Mouse (Mus musculus): ENCODE data around the gene Spata25. TPM values are rescaled to one million over a fixed set of nuclear protein-coding genes. Genes with fewer than 3 reads are reported as not detected.

Gene Spata25
- polyA plus RNA-seq, 1 experiment from 2014 or later: not detected

GRCm38 (mm10) chr2:164821060-164821459 is 7.3 kb downstream of the Spata25 start:
- Histone ChIP-seq H3K36me3 (replicated peaks; ENCODE audit: control insufficient read depth, insufficient read depth) (peaks cover 36% of the 10 kb centered on the region), H3K27me3 (ENCODE audit: control insufficient read depth, insufficient read depth, low read length) (no peaks in the 10 kb centered on the region), H3K4me1 (replicated peaks; ENCODE audit: control insufficient read depth, insufficient read depth, low read length) (peaks cover 13% of the 10 kb centered on the region; the same call in 1 of the 2 replicates), H3K4me3 (replicated peaks; ENCODE audit: low read length) (no peak overlapping the region), H3K9me3 (ENCODE audit: control insufficient read depth, low read length) (no peaks in the 10 kb centered on the region), H3K27ac (no peak overlapping the region), H3K9ac (no peak overlapping the region), H3K4me2 (replicated peaks) (no peak overlapping the region)
- no peak for DNase-seq (ENCODE audit: low spot score)
- 86% methylated on average over 6 of the region's 6 CpGs for WGBS
- ATAC-seq (ENCODE audit: low FRiP score): no peak

GRCm38 (mm10) chr2:164817703-164818102 is 10.6 kb downstream of the Spata25 start:
- 75% methylated on average over 5 of the region's 5 CpGs for WGBS
- Histone ChIP-seq H3K4me1 (replicated peaks; ENCODE audit: control insufficient read depth, insufficient read depth, low read length) (peaks cover 5% of the 10 kb centered on the region; the same call in 1 of the 2 replicates), H3K9me3 (ENCODE audit: control insufficient read depth, low read length) (no peaks in the 10 kb centered on the region), H3K27me3 (ENCODE audit: control insufficient read depth, insufficient read depth, low read length) (no peaks in the 10 kb centered on the region), H3K9ac (no peak overlapping the region), H3K27ac (no peak overlapping the region), H3K4me3 (replicated peaks; ENCODE audit: low read length) (no peak overlapping the region), H3K36me3 (replicated peaks; ENCODE audit: control insufficient read depth, insufficient read depth) (peaks cover 31% of the 10 kb centered on the region), H3K4me2 (replicated peaks) (no peak overlapping the region)
- DNase-seq (ENCODE audit: low spot score): no peak
- ATAC-seq (ENCODE audit: low FRiP score): no peak

- no peak overlapping the region for H3K27ac ChIP-seq
- 82% methylated on average over 6 of the region's 6 CpGs for WGBS
Measured at GRCm38 (mm10) chr2:164817206-164817605, 11.1 kb downstream of the Spata25 start.

GRCm38 (mm10) chr2:164815821-164816220 is 12.5 kb downstream of the Spata25 start:
- Histone ChIP-seq H3K4me2 (replicated peaks) (no peak overlapping the region), H3K9ac (no peak overlapping the region), H3K4me3 (replicated peaks; ENCODE audit: low read length) (no peak overlapping the region), H3K36me3 (replicated peaks; ENCODE audit: control insufficient read depth, insufficient read depth) (peaks cover 23% of the 10 kb centered on the region), H3K27me3 (ENCODE audit: control insufficient read depth, insufficient read depth, low read length) (no peaks in the 10 kb centered on the region), H3K4me1 (replicated peaks; ENCODE audit: control insufficient read depth, insufficient read depth, low read length) (no peaks in the 10 kb centered on the region), H3K9me3 (ENCODE audit: control insufficient read depth, low read length) (no peaks in the 10 kb centered on the region), H3K27ac (no peak overlapping the region)
- no peak for ATAC-seq (ENCODE audit: low FRiP score)
- no peak for DNase-seq (ENCODE audit: low spot score)
- 94% methylated on average over 8 of the region's 8 CpGs for WGBS

More at GRCm38 (mm10) chr2:164817206-164817605, 11.1 kb downstream of the Spata25 start:
- DNase-seq (ENCODE audit: low spot score) (no peak), ATAC-seq (ENCODE audit: low FRiP score) (no peak)
- Histone ChIP-seq H3K36me3 (replicated peaks; ENCODE audit: control insufficient read depth, insufficient read depth) (peaks cover 35% of the 10 kb centered on the region), H3K27me3 (ENCODE audit: control insufficient read depth, insufficient read depth, low read length) (no peaks in the 10 kb centered on the region), H3K9me3 (ENCODE audit: control insufficient read depth, low read length) (no peaks in the 10 kb centered on the region), H3K4me1 (replicated peaks; ENCODE audit: control insufficient read depth, insufficient read depth, low read length) (peaks cover 2% of the 10 kb centered on the region; the same call in 1 of the 2 replicates), H3K4me2 (replicated peaks) (no peak overlapping the region), H3K9ac (no peak overlapping the region), H3K4me3 (replicated peaks; ENCODE audit: low read length) (no peak overlapping the region)

GRCm38 (mm10) chr2:164815348-164815747 is 13.0 kb downstream of the Spata25 start:
- H3K27ac ChIP-seq: no peak overlapping the region
- no peak overlapping the region for H3K4me2 ChIP-seq (replicated peaks)
- H3K4me3 ChIP-seq (replicated peaks; ENCODE audit: low read length): no peak overlapping the region
- ATAC-seq (ENCODE audit: low FRiP score): no peak
- WGBS: 89% methylated on average over 5 of the region's 5 CpGs
- no peak overlapping the region for H3K9ac ChIP-seq
- no peaks in the 10 kb centered on the region for H3K9me3 ChIP-seq (ENCODE audit: control insufficient read depth, low read length)
- no peaks in the 10 kb centered on the region for H3K4me1 ChIP-seq (replicated peaks; ENCODE audit: control insufficient read depth, insufficient read depth, low read length)
- no peaks in the 10 kb centered on the region for H3K27me3 ChIP-seq (ENCODE audit: control insufficient read depth, insufficient read depth, low read length)
- DNase-seq (ENCODE audit: low spot score): no peak
- peaks cover 18% of the 10 kb centered on the region for H3K36me3 ChIP-seq (replicated peaks; ENCODE audit: control insufficient read depth, insufficient read depth)

GRCm38 (mm10) chr2:164813557-164813956 is 14.8 kb downstream of the Spata25 start:
- no peak overlapping the region for H3K27ac ChIP-seq
- no peak overlapping the region for H3K4me3 ChIP-seq (replicated peaks; ENCODE audit: low read length)
- H3K36me3 ChIP-seq (replicated peaks; ENCODE audit: control insufficient read depth, insufficient read depth): peaks cover 24% of the 10 kb centered on the region
- no peak overlapping the region for H3K4me2 ChIP-seq (replicated peaks)
- H3K9me3 ChIP-seq (ENCODE audit: control insufficient read depth, low read length): no peaks in the 10 kb centered on the region
- 70% methylated on average over 2 of the region's 2 CpGs for WGBS
- DNase-seq (ENCODE audit: low spot score): no peak
- H3K9ac ChIP-seq: no peak overlapping the region
- no peaks in the 10 kb centered on the region for H3K27me3 ChIP-seq (ENCODE audit: control insufficient read depth, insufficient read depth, low read length)
- no peak for ATAC-seq (ENCODE audit: low FRiP score)
- no peaks in the 10 kb centered on the region for H3K4me1 ChIP-seq (replicated peaks; ENCODE audit: control insufficient read depth, insufficient read depth, low read length)

GRCm38 (mm10) chr2:164806614-164807013 is 21.7 kb downstream of the Spata25 start:
- H3K9me3 ChIP-seq (ENCODE audit: control insufficient read depth, low read length): no peaks in the 10 kb centered on the region
- peaks cover 15% of the 10 kb centered on the region for H3K36me3 ChIP-seq (replicated peaks; ENCODE audit: control insufficient read depth, insufficient read depth)
- H3K27me3 ChIP-seq (ENCODE audit: control insufficient read depth, insufficient read depth, low read length): no peaks in the 10 kb centered on the region
- 84% methylated on average over 7 of the region's 7 CpGs for WGBS
- ATAC-seq (ENCODE audit: low FRiP score) (no peak), DNase-seq (ENCODE audit: low spot score) (no peak)
- H3K4me3 ChIP-seq (replicated peaks; ENCODE audit: low read length): no peak overlapping the region
- peaks cover 21% of the 10 kb centered on the region; the same call in 1 of the 2 replicates for H3K4me1 ChIP-seq (replicated peaks; ENCODE audit: control insufficient read depth, insufficient read depth, low read length)
- no peak overlapping the region for H3K27ac ChIP-seq
- H3K9ac ChIP-seq: no peak overlapping the region
- H3K4me2 ChIP-seq (replicated peaks): peak overlapping the region; percentile 64; the same call in 1 of the 2 replicates

- ATAC-seq (ENCODE audit: low FRiP score) (peak; percentile 53; the same call in 1 of the 2 replicates), DNase-seq (ENCODE audit: low spot score) (no peak)
- peaks cover 21% of the 10 kb centered on the region; the same call in 1 of the 2 replicates for H3K4me1 ChIP-seq (replicated peaks; ENCODE audit: control insufficient read depth, insufficient read depth, low read length)
- H3K36me3 ChIP-seq (replicated peaks; ENCODE audit: control insufficient read depth, insufficient read depth): peaks cover 25% of the 10 kb centered on the region
- H3K27me3 ChIP-seq (ENCODE audit: control insufficient read depth, insufficient read depth, low read length): no peaks in the 10 kb centered on the region
- WGBS: 1% methylated on average over 21 of the region's 21 CpGs
- H3K27ac ChIP-seq: peak overlapping the region; percentile 83
- H3K9me3 ChIP-seq (ENCODE audit: control insufficient read depth, low read length): no peaks in the 10 kb centered on the region
- H3K4me3 ChIP-seq (replicated peaks; ENCODE audit: low read length): peak overlapping the region; percentile 67
- peak overlapping the region; percentile 73 for H3K9ac ChIP-seq
- H3K4me2 ChIP-seq (replicated peaks): peak overlapping the region; percentile 64
Measured at GRCm38 (mm10) chr2:164805332-164805718, 23.0 kb downstream of the Spata25 start.

GRCm38 (mm10) chr2:164804533-164805331 is 23.6 kb downstream of the Spata25 start, which contains the start of the genes Acot8 and Zswim3:
Gene Acot8 (minus strand): TSS chr2:164804882.
Gene Zswim3 (plus strand): TSS chr2:164805098.
- Histone ChIP-seq H3K9me3 (ENCODE audit: control insufficient read depth, low read length) (no peaks in the 10 kb centered on the region), H3K4me3 (replicated peaks; ENCODE audit: low read length) (peak within 1 kb of the TSS; percentile 67), H3K27ac (peak within 1 kb of the TSS; percentile 85), H3K9ac (peak within 1 kb of the TSS; percentile 75), H3K36me3 (replicated peaks; ENCODE audit: control insufficient read depth, insufficient read depth) (peaks cover 31% of the 10 kb centered on the region), H3K4me1 (replicated peaks; ENCODE audit: control insufficient read depth, insufficient read depth, low read length) (peaks cover 21% of the 10 kb centered on the region; the same call in 1 of the 2 replicates), H3K27me3 (ENCODE audit: control insufficient read depth, insufficient read depth, low read length) (no peaks in the 10 kb centered on the region), H3K4me2 (replicated peaks) (peak within 1 kb of the TSS; percentile 64)
- 0% methylated on average over 47 of the region's 47 CpGs for WGBS
- peak; percentile 97 for ATAC-seq (ENCODE audit: low FRiP score)
- peak; percentile 99 for DNase-seq (ENCODE audit: low spot score)

Data from hindbrain, embryonic 14.5 days (tissue).